Mouse (Mus musculus): Measurements from ENCODE around the gene Tyw3.
A peak's percentile ranks its signal among the peaks of the same experiment; 100 is the strongest.
"Not testable (repeated sequence)": the region's sequence is repeated elsewhere in the genome, so short reads cannot be mapped to it uniquely, and the experiment has no call there.

Tyw3 gene

DNA sequence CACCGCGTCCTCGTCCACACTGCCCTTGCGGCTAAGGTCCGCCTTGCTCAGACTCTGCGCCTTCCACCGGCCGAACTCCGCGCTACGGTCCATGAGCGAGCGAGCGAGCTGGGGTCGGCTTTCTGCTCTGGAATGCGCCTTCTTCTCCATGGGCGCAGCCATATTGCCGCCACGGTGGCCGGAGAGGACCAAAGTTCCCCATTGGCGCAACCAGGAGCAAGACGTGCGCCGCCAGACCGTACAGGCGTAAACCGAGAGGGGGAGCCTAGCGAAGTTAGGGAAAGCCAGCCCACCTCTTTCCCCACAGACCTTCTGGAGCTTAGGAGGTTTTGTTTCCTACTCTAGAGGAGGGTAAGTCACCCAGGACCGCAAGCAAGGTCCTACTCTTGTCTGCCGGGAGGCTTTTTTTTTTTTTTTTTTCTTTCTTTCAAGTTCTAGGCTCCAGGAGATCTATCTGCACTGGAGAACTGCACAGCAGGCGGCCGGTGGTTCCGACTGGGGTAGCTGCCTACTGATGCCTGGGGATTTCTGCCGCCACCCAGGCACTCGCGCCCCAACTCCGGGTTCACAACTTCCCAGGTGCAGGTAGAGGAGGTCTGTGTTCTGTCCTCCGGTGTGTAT lies at the start of gene Tyw3:
TSS of gene Tyw3 (minus strand) at position 171 of the 621 bp plus-strand sequence.
- peak; percentile 99 for DNase-seq

DNA sequence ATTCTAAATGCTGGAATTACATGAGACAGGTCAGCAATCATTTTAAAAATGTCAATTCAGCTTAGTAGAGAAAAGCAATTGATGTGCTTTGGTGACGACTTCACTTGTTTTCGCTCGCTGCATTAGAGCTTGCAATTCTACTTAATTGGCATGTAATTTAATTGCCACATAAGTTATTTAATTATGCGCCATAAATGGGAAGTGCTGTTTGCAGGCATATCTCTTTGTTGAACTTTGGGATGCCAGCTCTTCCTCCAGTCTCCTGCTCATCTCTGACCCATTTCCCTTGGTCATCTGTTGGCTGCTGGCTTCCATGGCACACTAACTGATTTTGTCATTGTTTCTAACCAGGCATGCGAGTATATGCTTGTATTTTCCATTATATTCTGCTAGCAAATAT lies 36.2 kb upstream of the Tyw3 start:
- DNase-seq = no peak

- not testable (repeated sequence) for DNase-seq
Measured at GRCm38 (mm10) chr3:154631281-154631680, 34.4 kb upstream of the Tyw3 start.

DNA sequence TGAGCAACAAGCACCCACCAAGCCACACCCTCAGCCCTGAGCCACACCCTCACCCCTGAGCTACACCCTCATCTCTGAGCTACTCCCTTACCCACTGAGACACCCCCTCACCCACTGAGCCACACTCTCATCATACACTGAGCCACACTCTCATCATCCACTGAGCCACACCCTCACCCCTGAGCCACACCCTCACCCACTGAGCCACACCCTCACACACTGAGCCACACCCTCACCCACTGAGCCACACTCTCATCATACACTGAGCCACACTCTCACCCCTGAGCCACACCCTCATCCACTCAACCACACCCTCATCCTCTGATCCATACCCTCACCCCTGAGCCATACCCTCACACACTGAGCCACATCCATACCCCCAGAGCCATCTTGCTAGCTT lies 31.4 kb upstream of the Tyw3 start:
- DNase-seq = no peak

DNA sequence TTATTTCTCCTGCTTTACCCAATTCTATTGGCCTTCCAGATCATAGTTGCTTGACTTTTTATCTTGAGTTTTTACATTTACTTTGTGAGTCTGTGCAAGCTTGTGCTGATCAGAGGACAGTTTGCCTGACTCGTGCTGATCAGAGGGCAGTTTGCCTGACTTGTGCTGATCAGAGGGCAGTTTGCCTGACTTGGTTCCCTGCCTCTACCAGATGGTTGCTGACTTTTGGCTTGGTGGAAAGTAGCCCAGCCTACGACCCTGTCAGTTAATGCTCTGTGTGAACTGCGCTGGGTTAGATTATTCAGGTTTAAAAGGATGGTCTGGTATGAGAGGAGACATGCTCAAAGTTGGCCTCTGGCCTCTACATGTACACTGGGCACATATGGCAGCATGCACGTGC lies 19.2 kb upstream of the Tyw3 start:
- peak; percentile 36 to 50 for DNase-seq

DNA sequence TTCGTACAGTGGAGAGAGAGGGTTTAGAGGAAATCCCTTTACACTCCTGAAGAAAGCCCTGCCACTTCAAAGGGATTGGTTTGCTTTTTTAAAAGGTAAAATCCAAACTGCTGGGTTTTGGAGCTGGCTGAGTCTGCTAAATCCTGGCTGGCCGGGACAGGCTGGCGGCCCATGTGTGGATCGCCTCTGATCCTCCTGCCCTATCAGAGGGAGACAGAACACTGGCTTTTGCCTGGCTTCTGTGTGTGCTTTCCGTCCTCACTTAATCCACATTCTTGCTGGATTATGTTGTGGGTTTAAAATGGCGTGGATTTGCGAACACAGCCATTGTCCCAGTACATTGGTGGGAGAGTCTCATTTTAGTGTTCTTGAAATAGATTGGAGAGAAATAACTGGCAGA lies 18.4 kb upstream of the Tyw3 start:
- no peak for DNase-seq

- no peak for DNase-seq
Measured at GRCm38 (mm10) chr3:154614771-154615170, 17.9 kb upstream of the Tyw3 start.

DNA sequence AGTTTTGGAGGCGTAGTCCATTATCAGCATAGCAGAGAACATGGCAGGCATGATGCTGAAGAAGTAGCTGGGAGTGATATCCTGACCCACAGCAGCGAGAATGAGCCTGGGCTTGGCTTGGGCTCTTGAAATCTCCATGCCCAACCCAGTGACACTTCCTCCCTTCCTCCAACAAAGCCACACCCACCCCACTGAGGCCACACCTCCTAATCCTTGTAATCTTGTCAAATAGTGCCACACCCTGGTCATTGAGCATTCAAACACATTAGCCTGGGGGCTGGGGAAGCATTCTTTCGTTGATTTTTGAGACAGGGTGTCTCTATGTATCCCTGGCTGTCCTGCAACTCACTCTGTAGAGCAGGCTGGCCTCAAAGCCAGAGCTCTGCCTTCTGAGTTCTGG lies 15.0 kb upstream of the Tyw3 start:
- no peak for DNase-seq

DNA sequence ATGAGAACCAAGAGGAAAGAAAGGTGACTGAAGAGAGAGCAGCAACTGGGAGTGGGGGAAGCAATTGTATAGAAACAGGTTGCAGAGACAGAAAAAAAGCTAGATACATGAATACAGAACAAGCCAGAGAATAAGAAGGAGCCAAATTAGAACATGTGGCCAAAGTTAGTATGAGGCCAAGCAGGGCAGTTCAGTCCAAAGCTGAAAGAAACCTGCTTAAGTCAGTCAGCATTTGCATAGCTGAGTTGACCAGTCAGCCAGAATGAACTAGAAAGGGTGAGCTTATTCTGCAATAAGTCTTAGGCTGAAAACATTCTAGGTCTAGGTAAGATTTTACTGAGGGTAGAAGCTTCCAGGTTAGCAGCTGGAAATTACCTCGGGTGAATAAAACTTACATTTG lies 11.0 kb upstream of the Tyw3 start:
- no peak for DNase-seq

DNA sequence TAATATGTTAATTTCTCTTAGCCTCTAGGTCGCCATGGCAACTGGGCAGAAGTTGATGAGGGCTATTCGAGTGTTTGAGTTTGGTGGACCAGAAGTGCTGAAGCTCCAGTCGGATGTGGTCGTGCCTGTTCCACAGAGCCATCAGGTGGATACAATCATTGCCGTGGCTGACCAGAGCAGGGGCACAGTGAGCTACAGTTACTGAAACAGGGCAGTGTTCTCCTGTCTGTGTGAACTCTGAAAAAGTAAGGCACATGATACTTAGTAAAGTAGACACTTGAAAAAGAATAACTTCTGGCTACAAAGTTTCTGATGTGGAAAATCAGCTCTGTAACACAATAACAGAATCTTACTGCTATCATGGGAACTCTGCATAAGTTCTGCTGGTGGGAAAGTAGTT lies 8.0 kb upstream of the Tyw3 start:
- DNase-seq = no peak

- no peak for DNase-seq
Measured at GRCm38 (mm10) chr3:154602141-154602540, 5.2 kb upstream of the Tyw3 start.

DNA sequence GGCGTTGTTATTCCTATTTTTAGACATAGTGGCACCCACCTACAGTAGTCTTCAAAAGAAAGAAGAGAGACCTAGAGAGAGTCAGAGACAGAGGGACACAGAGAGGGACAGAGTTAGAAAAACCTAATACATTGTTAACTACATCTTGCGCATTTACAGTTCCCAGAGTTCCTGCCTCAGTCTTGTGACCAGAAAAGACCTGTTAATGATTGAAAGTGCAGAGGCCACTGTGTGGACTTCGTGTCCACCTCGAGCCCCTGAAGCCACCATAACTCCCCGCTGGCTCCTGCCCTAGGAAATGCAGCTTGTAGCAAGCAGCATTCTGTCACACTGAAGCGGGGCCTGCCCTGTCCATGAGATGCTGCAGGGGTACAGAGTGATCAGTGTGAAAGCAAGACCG lies 657 bp upstream of the Tyw3 start:
- DNase-seq = peak in 1 of 2 experiments; percentile 8

DNA sequence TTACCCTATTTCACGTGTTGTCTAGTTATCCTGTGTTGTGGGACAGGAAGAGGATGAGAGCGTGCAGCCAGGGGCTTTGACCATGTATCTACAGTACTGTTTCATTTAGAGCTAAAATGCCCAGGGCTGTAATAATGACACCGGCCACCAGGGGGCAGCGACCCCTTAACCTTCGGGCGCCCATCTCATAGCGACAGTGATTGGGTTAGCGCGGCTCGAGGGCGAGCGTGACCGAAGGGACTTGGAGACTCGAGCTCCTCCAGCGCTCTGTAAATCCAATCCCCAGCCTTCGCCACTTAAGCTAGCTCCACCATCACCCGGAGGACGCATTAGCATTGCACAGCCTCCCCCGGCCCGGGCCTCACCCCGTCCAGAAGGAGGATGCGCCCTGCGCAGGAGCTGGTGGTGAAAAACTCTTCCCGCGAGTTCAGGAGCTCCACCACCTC lies 393 bp downstream of the Tyw3 start, which contains the start of gene Cryz:
TSS of gene Cryz (plus strand) at position 224 of the 446 bp plus-strand sequence.
- DNase-seq = peak; percentile 96 to 98

DNA sequence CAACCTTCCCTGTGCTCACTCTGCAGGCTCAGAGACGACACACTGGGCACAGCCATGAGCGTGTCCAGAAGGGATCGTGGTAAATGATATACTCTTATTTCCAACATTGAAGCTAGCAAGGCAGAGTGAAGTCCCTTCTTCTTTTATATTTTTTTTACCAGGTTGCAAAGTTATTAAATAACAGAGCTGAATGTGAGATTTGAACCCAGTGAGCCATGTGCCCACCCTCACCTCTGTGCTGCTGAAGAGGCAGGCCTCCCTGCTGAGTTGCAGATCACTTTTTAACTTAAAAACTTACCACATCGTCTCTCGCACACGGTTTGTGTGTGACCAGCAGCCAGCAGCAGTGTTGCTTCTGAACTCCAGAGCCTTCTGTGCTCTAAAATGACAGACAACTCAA lies 2.7 kb downstream of the Tyw3 start:
- no peak for DNase-seq

GRCm38 (mm10) chr3:154593596-154593995 lies 3.3 kb downstream of the Tyw3 start:
- no peak for DNase-seq

- no peak for DNase-seq
Measured at GRCm38 (mm10) chr3:154591621-154592020, 5.3 kb downstream of the Tyw3 start.

DNA sequence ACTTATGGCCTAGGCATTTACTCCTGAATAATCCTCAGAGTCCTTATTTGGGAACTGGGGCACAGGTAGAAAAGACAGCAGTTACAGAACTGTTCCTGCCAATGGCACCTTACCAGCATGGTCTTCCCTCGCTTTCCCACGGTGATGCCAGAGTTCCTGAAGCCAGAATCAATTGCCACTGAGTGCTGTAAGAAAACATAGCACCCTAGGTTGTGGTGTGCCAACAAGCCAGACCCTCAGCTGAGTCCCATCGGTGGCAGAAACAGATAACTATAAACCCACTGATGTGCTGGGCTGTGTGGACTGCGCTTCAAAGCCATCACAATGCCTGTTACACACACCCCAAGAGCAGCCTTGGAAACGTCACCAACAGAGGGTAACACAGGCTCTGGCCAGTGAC lies 5.9 kb downstream of the Tyw3 start:
- no peak for DNase-seq

GRCm38 (mm10) chr3:154584351-154584750 lies 12.6 kb downstream of the Tyw3 start:
- DNase-seq = no peak

- no peak for DNase-seq
Measured at GRCm38 (mm10) chr3:154577895-154578294, 19.0 kb downstream of the Tyw3 start.

- DNase-seq = no peak
Measured at GRCm38 (mm10) chr3:154573666-154574065, 23.2 kb downstream of the Tyw3 start.

- DNase-seq = peak; percentile 89 to 90
Measured at GRCm38 (mm10) chr3:154572341-154572972, 24.4 kb downstream of the Tyw3 start.

DNA sequence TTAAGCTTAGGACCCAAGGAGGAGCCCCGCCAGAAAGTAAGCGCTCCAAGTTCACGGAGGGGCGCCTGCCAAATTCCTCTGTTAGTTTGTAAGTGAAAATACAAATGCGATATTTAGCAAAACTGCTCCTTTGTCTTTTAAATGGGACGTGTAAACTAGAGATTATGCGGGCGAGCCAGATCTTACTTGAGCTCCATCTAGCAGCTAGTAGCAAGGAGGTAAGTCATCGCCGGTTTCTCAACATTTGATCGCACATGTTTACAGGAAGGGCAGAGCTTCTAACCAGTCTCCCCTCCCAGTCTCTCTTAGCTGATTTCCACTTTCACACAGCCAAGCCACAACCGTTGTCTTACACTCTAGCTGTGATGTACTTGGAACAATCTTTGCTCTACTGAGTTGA lies 26.1 kb downstream of the Tyw3 start:
- peak; percentile 18 to 27 for DNase-seq

DNA sequence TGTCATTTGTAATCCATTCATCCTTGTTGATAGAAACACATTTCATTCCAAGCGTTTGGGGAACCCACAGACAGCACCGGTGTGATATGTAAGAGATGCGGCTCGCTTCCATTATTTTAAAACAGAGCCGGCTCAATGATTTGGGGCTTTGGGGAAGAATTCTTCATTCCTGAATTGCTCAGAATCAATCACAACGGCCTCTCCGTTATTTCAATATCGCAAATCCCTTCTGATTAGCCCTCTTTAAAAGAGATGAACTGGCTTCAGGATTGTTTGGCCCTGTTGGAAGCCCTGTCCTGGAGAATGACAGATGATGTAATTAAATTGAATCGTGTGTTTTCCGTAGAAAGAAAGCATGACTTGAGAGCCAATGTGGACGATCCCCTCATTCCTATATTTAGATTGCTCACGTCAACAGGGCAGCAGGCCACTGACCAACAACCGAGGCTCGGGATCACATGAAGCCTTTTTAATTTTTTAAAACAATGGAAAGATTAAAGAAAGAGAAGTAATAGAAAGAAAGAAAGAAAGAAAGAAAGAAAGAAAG lies 26.8 kb downstream of the Tyw3 start:
- DNase-seq = peak in 1 of 2 experiments; percentile 38

DNA sequence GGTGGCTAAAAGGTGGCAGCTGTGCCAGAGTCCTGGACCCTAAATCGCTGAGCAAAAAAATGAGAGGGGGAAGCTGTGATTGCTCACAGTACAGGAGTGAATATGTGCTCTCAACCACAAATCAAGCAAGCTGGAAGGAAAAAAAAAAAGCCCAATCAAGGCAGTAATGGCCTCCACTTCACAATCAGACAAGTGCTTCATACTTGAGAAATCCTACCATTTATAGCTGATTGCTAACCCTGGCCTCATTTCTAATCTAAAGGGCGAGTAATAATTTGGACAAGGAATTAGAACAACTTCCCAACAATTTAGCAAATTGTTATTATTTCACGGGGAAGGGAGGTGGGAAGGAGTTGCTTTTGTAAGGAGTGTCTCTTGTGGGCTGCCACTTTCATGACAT lies 31.5 kb downstream of the Tyw3 start:
- no peak for DNase-seq

Data from cerebellum, postnatal 10 days (tissue).